Mouse (Mus musculus) megakaryocyte-erythroid progenitor cell, adult 5 weeks (primary cell): ENCODE data around the gene Lcn3. TPM values are rescaled to one million over a fixed set of nuclear protein-coding genes. Genes with fewer than 3 reads are reported as not detected.

Experiments
- polyA plus RNA-seq: library from polyadenylated mRNA; stranded (reverse); fragments of >175 nt; gene quantifications from 2 replicates; pipeline ENCODE4 v1.2.3, GENCODE M21; 2012

The Lcn3 gene
- polyA plus RNA-seq = not detected in 2 replicates

GRCm38 (mm10) chr2:25765269-25765668 is at the start of gene Lcn3:
TSS of gene Lcn3 (plus strand) at chr2:25765569.

DNA sequence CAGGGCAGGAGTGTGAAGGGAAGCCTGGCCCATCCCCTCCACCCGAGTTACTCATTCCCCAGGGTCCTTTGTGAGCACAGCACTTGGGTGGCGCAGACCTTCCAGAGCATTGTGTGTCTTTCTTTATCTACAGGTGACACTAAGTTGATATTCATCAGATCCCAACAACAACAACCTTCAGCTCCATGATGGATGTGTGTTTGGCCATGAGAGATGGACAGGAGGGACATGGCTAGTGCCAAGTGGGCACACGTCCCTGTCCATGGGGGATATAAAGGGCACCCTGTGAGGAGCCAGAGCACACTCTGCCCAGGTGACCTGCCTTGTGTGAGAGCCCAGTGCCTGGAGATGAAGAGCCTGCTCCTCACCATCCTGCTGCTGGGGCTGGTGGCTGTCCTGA is 28.7 kb upstream of the Lcn3 start, which contains the start of gene Obp2b:
TSS of gene Obp2b (plus strand) at position 301 of the 400 bp plus-strand sequence.

DNA sequence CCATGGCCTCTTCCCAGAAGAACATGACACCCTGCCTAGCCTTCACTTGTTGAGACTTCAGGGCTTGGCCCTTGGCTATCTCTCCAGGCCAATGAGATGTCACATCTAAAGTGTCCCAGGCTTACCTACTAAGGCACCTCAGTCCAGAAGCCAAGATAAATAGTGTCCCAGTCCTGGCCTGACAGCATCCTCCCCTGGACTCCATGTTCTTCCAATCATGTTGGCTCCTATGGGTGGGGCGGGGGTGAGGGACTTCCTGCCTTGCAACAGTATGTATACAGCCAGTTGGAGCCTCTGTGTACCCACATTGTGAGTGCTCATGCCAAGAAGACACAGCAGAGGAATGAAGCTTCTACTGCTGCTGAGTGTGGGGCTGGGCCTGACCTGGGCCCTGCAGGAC is 11.3 kb downstream of the Lcn3 start, which contains the start of gene Lcn11:
TSS of gene Lcn11 (plus strand) at position 301 of the 400 bp plus-strand sequence.

GRCm38 (mm10) chr2:25781957-25782356 is 16.6 kb downstream of the Lcn3 start, which contains the start of gene Gm13539:
TSS of gene Gm13539 (plus strand) at chr2:25782257.

DNA sequence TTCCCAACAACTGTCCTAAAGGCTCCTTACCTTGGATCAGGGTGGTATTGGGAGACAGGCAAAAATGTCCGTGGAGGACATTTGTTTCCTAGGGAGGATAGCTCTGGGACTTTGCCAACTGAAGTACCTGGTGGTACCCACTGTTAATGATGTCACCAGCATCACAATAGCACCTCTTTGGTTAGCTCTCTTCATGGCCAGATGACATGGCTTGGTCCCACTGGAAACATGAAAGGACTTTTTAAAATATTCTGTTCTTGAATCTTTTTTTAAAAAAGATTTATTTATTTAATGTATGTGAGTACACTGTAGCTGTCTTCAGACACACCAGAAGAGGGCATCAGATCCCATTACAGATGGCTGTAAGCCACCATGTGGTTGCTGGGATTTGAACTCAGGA is 50.4 kb downstream of the Lcn3 start, which contains the start of gene Glt6d1:
TSS of gene Glt6d1 (minus strand) at position 101 of the 400 bp plus-strand sequence.

Other genes with a start within 250 kb of the Lcn3 start
- gene Traf2, start 218.6 kb upstream of the Lcn3 start, polyA plus RNA-seq = 11.8 and 12.9 TPM in 2 replicates
- 607 and 733 TPM in 2 replicates for gene Edf1, start 207.7 kb upstream of the Lcn3 start, polyA plus RNA-seq
- gene Mamdc4, start 190.7 kb upstream of the Lcn3 start, polyA plus RNA-seq = 2.5 and 2.7 TPM in 2 replicates
- gene Phpt1, start 190.3 kb upstream of the Lcn3 start, polyA plus RNA-seq = 14.1 and 16.5 TPM in 2 replicates
- gene Ajm1, start 183.8 kb upstream of the Lcn3 start, polyA plus RNA-seq = 0.37 and 0.81 TPM in 2 replicates
- gene Rabl6, start 157.0 kb upstream of the Lcn3 start, polyA plus RNA-seq = 76.2 and 87.1 TPM in 2 replicates
- not detected in 2 replicates for gene Ccdc183, start 147.9 kb upstream of the Lcn3 start, polyA plus RNA-seq
- 11.4 and 11.5 TPM in 2 replicates for gene Tmem141, start 143.6 kb upstream of the Lcn3 start, polyA plus RNA-seq
- 0.49 and 1.0 TPM in 2 replicates for gene Fcna, start 137.5 kb upstream of the Lcn3 start, polyA plus RNA-seq
- not detected in 2 replicates for gene Lcn8, start 112.4 kb upstream of the Lcn3 start, polyA plus RNA-seq
- not detected in 2 replicates for gene Lcn5, start 107.6 kb upstream of the Lcn3 start, polyA plus RNA-seq
- not detected in 2 replicates for gene Lcn6, start 88.8 kb upstream of the Lcn3 start, polyA plus RNA-seq
- not detected in 2 replicates for gene Lcn10, start 82.8 kb upstream of the Lcn3 start, polyA plus RNA-seq
- gene Obp2a, start 65.5 kb upstream of the Lcn3 start, polyA plus RNA-seq = not detected in 2 replicates
- gene Bmyc, start 58.8 kb upstream of the Lcn3 start, polyA plus RNA-seq = 115 and 133 TPM in 2 replicates
- gene Obp2b, start 28.6 kb upstream of the Lcn3 start, polyA plus RNA-seq = not detected in 2 replicates
- gene Lcn11, start 11.4 kb downstream of the Lcn3 start, polyA plus RNA-seq = not detected in 2 replicates
- gene Gm13539, start 16.7 kb downstream of the Lcn3 start, polyA plus RNA-seq = not detected in 2 replicates
- gene Glt6d1, start 50.3 kb downstream of the Lcn3 start, polyA plus RNA-seq = not detected in 2 replicates
- not detected in 2 replicates for gene Lcn9, start 57.6 kb downstream of the Lcn3 start, polyA plus RNA-seq
- not detected in 2 replicates for gene Sohlh1, start 81.7 kb downstream of the Lcn3 start, polyA plus RNA-seq
- 0.01 TPM in 1 of 2 replicates, not detected in the other for gene Kcnt1, start 98.2 kb downstream of the Lcn3 start, polyA plus RNA-seq
- 4.4 and 6.3 TPM in 2 replicates for gene Camsap1, start 217.7 kb downstream of the Lcn3 start, polyA plus RNA-seq